20 mouse cellular contexts compared by ENCODE assay signal in the genomic region with DNA sequence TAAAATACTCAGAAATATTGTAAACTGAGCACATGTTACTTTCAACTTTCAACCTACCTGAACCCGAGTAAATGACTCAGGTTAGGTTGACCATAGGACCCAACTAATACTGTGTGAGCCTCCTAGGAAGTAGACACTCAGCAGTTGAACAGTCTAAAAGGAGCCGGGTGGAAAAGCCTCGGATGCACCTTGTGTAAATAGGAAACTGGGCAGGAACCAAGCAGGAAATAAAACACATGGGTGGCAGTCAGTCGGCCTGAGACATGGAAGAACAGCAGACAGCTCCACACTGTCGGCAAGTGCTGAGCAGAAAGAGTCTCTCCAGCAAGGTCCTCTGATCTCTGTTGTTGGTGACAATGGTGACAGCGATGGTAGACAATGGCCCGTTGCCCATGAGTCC.
DNase-seq lines count a peak whose midpoint lies in the region; ATAC-seq lines count a peak whose summit lies in the region.
"Had no signal": no experiment of that assay in that cellular context is flagged by ENCODE, and none has a peak within 500 bp of the region (broad histone marks: within the 10 kb centered on the region; RNA-seq: fewer than 3 reads in every experiment).

No protein-coding gene starts in this region.

- no peaks in the 10 kb centered on the region for H3K9me3 ChIP-seq in lung, embryonic 15.5 days
- H3K9me3 ChIP-seq in lung, embryonic 16.5 days (ENCODE audit: control insufficient read depth, low read length): no peaks in the 10 kb centered on the region
- H3K9me3 ChIP-seq: embryonic facial prominence, embryonic 12.5 days; embryonic facial prominence, embryonic 15.5 days; hindbrain, embryonic 12.5 days; hindbrain, embryonic 15.5 days had no signal

- H3K4me2 ChIP-seq in lung, embryonic 15.5 days: no peak overlapping the region
- no peak overlapping the region for H3K4me2 ChIP-seq in lung, embryonic 16.5 days (ENCODE audit: low read depth, low read length)
- H3K4me2 ChIP-seq: embryonic facial prominence, embryonic 12.5 days; embryonic facial prominence, embryonic 15.5 days; heart, embryonic 11.5 days; hindbrain, embryonic 12.5 days; hindbrain, embryonic 15.5 days had no signal

- WGBS in lung, embryonic 15.5 days: 69% methylated on average over 7 of the region's 7 CpGs
- WGBS in lung, embryonic 16.5 days: 64% methylated on average over 7 of the region's 7 CpGs

- no peaks in the 10 kb centered on the region for H3K36me3 ChIP-seq in lung, embryonic 15.5 days
- H3K36me3 ChIP-seq in lung, embryonic 16.5 days (ENCODE audit: control insufficient read depth, insufficient read depth, low read length): no peaks in the 10 kb centered on the region
- H3K36me3 ChIP-seq: embryonic facial prominence, embryonic 12.5 days; embryonic facial prominence, embryonic 15.5 days; hindbrain, embryonic 12.5 days; hindbrain, embryonic 15.5 days had no signal

- H3K27me3 ChIP-seq in lung, embryonic 15.5 days: no peaks in the 10 kb centered on the region
- no peaks in the 10 kb centered on the region for H3K27me3 ChIP-seq in lung, embryonic 16.5 days (ENCODE audit: control insufficient read depth, insufficient read depth, low read depth, low read length)
- H3K27me3 ChIP-seq: embryonic facial prominence, embryonic 12.5 days; embryonic facial prominence, embryonic 15.5 days; hindbrain, embryonic 12.5 days; hindbrain, embryonic 15.5 days had no signal

- H3K4me3 ChIP-seq in lung, embryonic 15.5 days: no peak overlapping the region
- H3K4me3 ChIP-seq in lung, embryonic 16.5 days (ENCODE audit: low read length): no peak overlapping the region
- H3K4me3 ChIP-seq: embryonic facial prominence, embryonic 12.5 days; embryonic facial prominence, embryonic 15.5 days; hindbrain, embryonic 12.5 days; hindbrain, embryonic 15.5 days had no signal

- peak; percentile 2 for DNase-seq in lung, postnatal 14 days
- DNase-seq in lung, postnatal 4 days: peak; percentile 10 to 29
- DNase-seq in left cerebral cortex, postnatal 14 days (ENCODE audit: low spot score in 2 of 2): no peak
- DNase-seq in left cerebral cortex, adult 8-10 months (ENCODE audit: low spot score in 2 of 2): no peak
- DNase-seq: adrenal gland, adult 8-10 months; adrenal gland, postnatal 25 days; cerebellum, adult 11-12 months; cerebellum, adult 8-10 months; cerebellum, postnatal 14 days; forebrain, postnatal 0 days; gastrocnemius, postnatal 25 days had no signal

- intact Hi-C loops in left cerebral cortex, postnatal 14 days (cut with DNase I): no loop called here

- no peak overlapping the region for H3K27ac ChIP-seq in lung, embryonic 15.5 days
- no peak overlapping the region for H3K27ac ChIP-seq in lung, embryonic 16.5 days (ENCODE audit: low read length)
- H3K27ac ChIP-seq: embryonic facial prominence, embryonic 12.5 days; embryonic facial prominence, embryonic 15.5 days; hindbrain, embryonic 12.5 days; hindbrain, embryonic 15.5 days had no signal

- no peak overlapping the region for H3K9ac ChIP-seq in lung, embryonic 15.5 days
- H3K9ac ChIP-seq in lung, embryonic 16.5 days (ENCODE audit: low read length): no peak overlapping the region
- H3K9ac ChIP-seq: embryonic facial prominence, embryonic 12.5 days; embryonic facial prominence, embryonic 15.5 days; forebrain, postnatal 0 days; hindbrain, embryonic 12.5 days; hindbrain, embryonic 15.5 days had no signal

- ATAC-seq in lung, embryonic 15.5 days (ENCODE audit: borderline replicate concordance, extremely low read depth, low FRiP score, low TSS enrichment): 0 out of 2 replicates have a peak, but pooled peaks have one; percentile 11
- peak; percentile 49; the same call in 1 of the 2 replicates for ATAC-seq in lung, embryonic 16.5 days (ENCODE audit: low read depth)
- ATAC-seq: CD4-positive, CD25-positive, alpha-beta regulatory T cell, adult 4 months; forebrain, embryonic 14.5 days; forebrain, postnatal 0 days had no signal

- no peaks in the 10 kb centered on the region for H3K4me1 ChIP-seq in lung, embryonic 15.5 days
- no peaks in the 10 kb centered on the region for H3K4me1 ChIP-seq in lung, embryonic 16.5 days (replicated peaks; ENCODE audit: control insufficient read depth, insufficient read depth, low read length)
- H3K4me1 ChIP-seq: embryonic facial prominence, embryonic 12.5 days; embryonic facial prominence, embryonic 15.5 days; hindbrain, embryonic 12.5 days had no signal

Comparison
In these comparisons a context has a peak if more than half of its experiments do, and no peak if none do; other contexts are left out.
1. DNase-seq: peak in lung, postnatal 14 days (single experiment) and lung, postnatal 4 days (2 of 2); none in left cerebral cortex, postnatal 14 days (0 of 2) and left cerebral cortex, adult 8-10 months (0 of 2).